Mouse (Mus musculus) activated CD4-positive, CD25-positive, alpha-beta regulatory T cell (primary cell): ENCODE data around the gene Eif3k. TPM values are rescaled to one million over a fixed set of nuclear protein-coding genes. Genes with fewer than 3 reads are reported as not detected.

Source experiments
- polyA plus RNA-seq, 2 experiments: library from polyadenylated mRNA; unstranded; fragments of 100-300 nt; shearing (Covaris generic); gene quantifications; one replicate each; pipeline ENCODE4 v1.2.1; 2017

Gene Eif3k
- polyA plus RNA-seq: 100 to 1,000 TPM; 357 to 451 TPM

GRCm38 (mm10) chr7:28981651-28982273, at the start of gene Eif3k, which contains the start of gene Map4k1:
Gene Eif3k, minus strand, starts transcription at chr7:28981864.
Gene Map4k1, plus strand, starts transcription at chr7:28982050.

GRCm38 (mm10) chr7:28961927-28962670, 19.6 kb downstream of the Eif3k start, which contains the start of gene Actn4:
Gene Actn4, minus strand, starts transcription at chr7:28962340.

Other genes starting within 250 kb of the Eif3k start
- 10 to 100 TPM; 94.8 to 97.2 TPM for gene Mrps12, start 240.0 kb downstream of the Eif3k start, polyA plus RNA-seq
- gene Sars2, start 239.9 kb downstream of the Eif3k start, polyA plus RNA-seq: 10 to 100 TPM; 19.8 to 23.6 TPM
- not detected for gene Ccer2, start 225.7 kb downstream of the Eif3k start, polyA plus RNA-seq
- gene Sirt2, start 215.1 kb downstream of the Eif3k start, polyA plus RNA-seq: 100 to 1,000 TPM in 1 of 2 experiments, 10 to 100 TPM in 1; 74.7 to 117 TPM
- gene Nfkbib, start 214.4 kb downstream of the Eif3k start, polyA plus RNA-seq: 100 to 1,000 TPM; 102 to 109 TPM
- gene Rinl, start 192.9 kb downstream of the Eif3k start, polyA plus RNA-seq: 100 to 1,000 TPM; 220 to 310 TPM
- 100 to 1,000 TPM; 305 to 311 TPM for gene Hnrnpl, start 173.3 kb downstream of the Eif3k start, polyA plus RNA-seq
- 100 to 1,000 TPM; 187 to 201 TPM for gene Ech1, start 156.6 kb downstream of the Eif3k start, polyA plus RNA-seq
- gene Lgals4, start 148.0 kb downstream of the Eif3k start, polyA plus RNA-seq: 10 to 100 TPM; 16.8 to 29.9 TPM
- 10 to 100 TPM in 1 of 2 experiments, 1 to 10 TPM in 1; 3.2 to 11.6 TPM for gene Lgals7, start 118.0 kb downstream of the Eif3k start, polyA plus RNA-seq
- under 1 TPM in 1 of 2 experiments, not detected in 1; 0.65 TPM for gene Capn12, start 100.4 kb downstream of the Eif3k start, polyA plus RNA-seq
- gene Actn4, start 19.5 kb downstream of the Eif3k start, polyA plus RNA-seq: 100 to 1,000 TPM; 157 to 274 TPM
- gene Map4k1, start 186 bp upstream of the Eif3k start, polyA plus RNA-seq: 100 to 1,000 TPM; 152 to 176 TPM
- under 1 TPM; 0.16 to 0.95 TPM for gene Ryr1, start 143.3 kb upstream of the Eif3k start, polyA plus RNA-seq
- 1 to 10 TPM in 1 of 2 experiments, under 1 TPM in 1; 0.59 to 2.7 TPM for gene Rasgrp4, start 153.0 kb upstream of the Eif3k start, polyA plus RNA-seq
- gene Fam98c, start 174.4 kb upstream of the Eif3k start, polyA plus RNA-seq: 10 to 100 TPM; 63.1 to 73.0 TPM
- gene Ggn, start 188.3 kb upstream of the Eif3k start, polyA plus RNA-seq: under 1 TPM; 0.11 to 0.24 TPM
- gene Spred3, start 188.5 kb upstream of the Eif3k start, polyA plus RNA-seq: under 1 TPM in 1 of 2 experiments, not detected in 1; 0.29 TPM
- gene Psmd8, start 198.8 kb upstream of the Eif3k start, polyA plus RNA-seq: 100 to 1,000 TPM; 281 to 290 TPM
- gene Catsperg1, start 232.2 kb upstream of the Eif3k start, polyA plus RNA-seq: 1 to 10 TPM; 1.1 to 1.2 TPM